Mouse (Mus musculus): ENCODE data around the gene Olfr633.

Olfr633 gene

DNA sequence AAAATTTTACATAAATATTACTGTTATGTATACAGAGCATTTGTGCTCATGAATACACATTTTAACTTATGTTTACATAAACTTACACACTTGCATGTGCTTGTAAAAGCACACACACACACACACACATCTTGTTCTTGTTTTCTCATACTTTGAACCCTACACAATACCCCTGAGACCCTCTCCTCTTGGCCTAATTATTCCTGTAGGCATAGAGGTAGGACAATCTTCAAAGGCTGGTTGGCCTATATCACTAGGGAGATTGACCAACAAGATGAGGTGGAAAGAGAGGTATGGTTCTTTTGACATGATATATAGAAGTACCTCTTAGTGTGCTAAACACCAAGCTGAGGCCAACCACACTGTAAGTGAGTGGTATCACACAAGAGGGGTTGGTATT is at the start of gene Olfr633:
Gene Olfr633, plus strand, starts transcription at position 301 of the 400 bp plus-strand sequence.
- no peak for TF ChIP-seq GATA4 (IDR thresholded peaks at IDR 0.05; ENCODE audit: insufficient replicate concordance, low read length)

DNA sequence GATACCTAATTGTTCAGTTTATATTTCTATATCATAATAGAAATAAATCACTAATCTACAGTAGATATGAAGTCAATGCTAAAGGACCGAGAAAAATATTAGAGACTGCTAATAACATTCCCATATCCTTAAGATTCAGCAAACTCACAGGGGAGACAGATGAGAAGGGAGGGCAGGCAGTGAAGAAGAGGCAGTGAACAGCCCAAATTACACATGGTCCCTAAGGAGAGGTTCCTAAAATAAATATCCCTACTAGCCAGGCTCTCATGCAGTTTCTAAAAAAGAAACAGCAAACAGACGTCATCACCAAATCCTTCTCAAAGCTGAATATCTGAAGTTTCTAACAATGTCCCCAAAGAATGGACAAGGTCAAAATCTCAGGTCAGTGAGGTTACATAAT is 41.0 kb upstream of the Olfr633 start, which contains the start of gene Olfr65:
Gene Olfr65, plus strand, starts transcription at position 301 of the 400 bp plus-strand sequence.
- no peak for TF ChIP-seq GATA4 (IDR thresholded peaks at IDR 0.05; ENCODE audit: insufficient replicate concordance, low read length)

DNA sequence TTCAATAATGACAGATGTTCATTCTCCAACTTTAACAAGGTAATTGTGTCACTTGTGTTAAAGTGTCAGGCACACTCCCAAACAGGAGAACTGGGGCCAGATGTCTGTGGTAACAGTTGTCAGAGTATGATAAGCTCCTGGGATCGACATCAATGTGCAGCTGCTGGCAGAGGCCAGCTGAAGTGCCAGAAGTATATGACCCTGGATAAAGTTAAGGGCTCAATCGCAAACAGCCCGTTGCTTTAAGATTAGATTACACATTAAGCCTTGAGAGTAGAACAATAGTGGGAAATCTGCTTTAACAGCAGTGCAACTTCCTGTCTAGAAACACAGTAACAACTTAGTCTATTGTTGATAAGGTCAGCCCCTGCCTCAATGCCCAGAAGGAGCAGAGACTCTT is 34.2 kb upstream of the Olfr633 start:
- TF ChIP-seq GATA4 (IDR thresholded peaks at IDR 0.05; ENCODE audit: insufficient replicate concordance, low read length): no peak

DNA sequence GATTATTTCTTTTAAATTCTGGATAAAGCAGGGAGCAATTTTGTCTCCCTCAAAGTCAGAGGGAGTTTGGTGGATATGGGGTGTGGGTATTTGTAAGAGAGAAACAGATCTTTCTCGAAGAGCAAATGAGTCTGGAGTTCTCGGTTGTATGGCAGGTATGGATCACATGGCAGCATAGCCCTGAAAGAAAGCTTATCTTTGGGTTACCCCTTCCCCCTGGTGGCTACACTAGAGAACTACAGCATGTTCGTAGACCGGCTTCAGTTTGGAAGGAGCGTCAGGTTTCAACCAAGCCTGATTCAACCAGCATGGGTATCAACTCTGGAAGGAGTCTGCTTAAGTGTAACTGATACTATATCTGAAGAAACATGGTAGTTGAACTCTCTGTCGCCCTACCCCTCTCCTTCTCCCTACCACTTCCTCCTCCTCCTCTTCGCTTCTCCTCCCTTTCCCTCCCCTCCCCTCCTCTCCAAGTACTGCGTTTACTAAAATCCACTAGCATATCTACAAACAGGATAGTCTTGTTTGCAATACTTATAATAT is 31.2 kb upstream of the Olfr633 start:
- TF ChIP-seq GATA4 (IDR thresholded peaks at IDR 0.05; ENCODE audit: insufficient replicate concordance, low read length): no peak

DNA sequence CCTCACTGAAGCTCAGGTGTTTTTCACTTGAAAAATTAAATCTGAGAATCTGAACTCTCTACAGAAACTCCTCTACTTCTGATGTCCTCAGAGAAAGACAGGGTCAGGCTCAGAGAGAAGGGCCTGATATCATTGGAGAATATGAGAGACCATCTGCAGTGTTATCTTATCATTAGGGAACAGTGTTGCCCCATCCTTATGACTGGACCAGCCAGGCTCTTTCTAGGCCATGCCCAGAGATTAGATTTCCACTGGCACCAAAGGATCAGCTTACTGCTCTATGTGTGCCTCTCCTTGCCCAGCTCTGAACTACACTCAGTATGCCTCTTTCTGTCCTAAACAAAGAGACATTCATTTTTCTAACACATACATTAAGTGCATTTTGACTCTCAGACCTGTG is 28.9 kb upstream of the Olfr633 start:
- no peak for TF ChIP-seq GATA4 (IDR thresholded peaks at IDR 0.05; ENCODE audit: insufficient replicate concordance, low read length)

DNA sequence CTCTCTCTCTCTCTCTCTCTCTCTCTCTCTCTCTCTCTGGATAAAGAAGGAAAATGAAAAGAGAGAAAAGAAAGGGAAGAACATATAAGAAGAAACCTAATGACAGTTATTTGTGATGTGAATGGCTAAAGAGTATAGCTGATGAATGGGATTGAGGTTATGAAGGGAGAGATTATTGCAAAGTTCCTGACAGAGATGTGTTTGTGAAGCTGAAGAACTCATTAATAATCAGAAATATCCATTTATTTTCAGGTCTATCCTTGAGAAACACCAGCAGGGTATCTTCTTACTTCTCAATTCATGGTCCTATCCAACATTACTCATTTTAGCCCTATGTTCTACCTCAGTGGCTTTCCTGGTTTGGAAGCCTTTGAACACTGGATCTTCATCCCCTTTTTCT is 15.7 kb upstream of the Olfr633 start, which contains the start of gene Olfr631:
Gene Olfr631, plus strand, starts transcription at position 301 of the 400 bp plus-strand sequence.
- TF ChIP-seq GATA4 (IDR thresholded peaks at IDR 0.05; ENCODE audit: insufficient replicate concordance, low read length): no peak

DNA sequence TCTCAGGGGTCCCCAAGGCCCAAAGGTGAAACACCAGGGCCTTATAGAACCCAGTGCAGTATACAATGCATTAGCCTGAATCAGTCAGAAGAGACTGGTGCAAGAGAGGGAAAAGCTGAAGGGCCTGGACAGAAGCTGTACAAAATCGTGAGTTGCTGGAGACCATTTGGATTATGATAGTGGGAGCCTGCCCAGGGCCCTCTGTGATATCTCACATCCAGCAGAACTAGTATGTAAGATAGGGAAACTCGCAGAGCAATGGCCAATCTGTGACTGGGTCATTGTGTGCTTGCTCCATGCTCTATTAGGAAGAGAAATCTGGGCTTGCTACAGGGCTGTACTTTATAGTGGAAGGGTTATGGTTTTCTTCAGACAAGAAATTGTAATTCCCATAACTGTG is 10.0 kb upstream of the Olfr633 start, which contains the start of gene Olfr632:
Gene Olfr632, plus strand, starts transcription at position 84 of the 400 bp plus-strand sequence.
- no peak for TF ChIP-seq GATA4 (IDR thresholded peaks at IDR 0.05; ENCODE audit: insufficient replicate concordance, low read length)

DNA sequence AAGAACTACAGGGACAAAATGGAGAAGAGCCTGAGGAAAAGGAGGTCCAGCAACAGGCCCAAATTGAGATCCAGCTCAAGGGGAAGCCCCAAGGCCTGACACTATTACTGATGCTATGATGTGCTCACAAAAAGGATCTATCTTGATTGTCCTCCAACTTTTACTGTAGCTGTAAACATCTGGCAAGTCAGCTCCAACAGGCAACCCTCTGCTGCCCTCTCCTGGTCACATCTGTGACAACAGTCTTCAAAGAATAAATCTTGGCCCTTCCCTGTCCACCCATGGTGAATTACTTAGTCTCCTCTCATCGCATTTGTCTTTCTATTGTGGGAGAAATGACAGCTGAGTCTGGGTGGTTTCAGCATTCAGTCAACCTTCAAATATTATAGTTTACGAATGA is 1.5 kb upstream of the Olfr633 start:
- no peak for TF ChIP-seq GATA4 (IDR thresholded peaks at IDR 0.05; ENCODE audit: insufficient replicate concordance, low read length)

DNA sequence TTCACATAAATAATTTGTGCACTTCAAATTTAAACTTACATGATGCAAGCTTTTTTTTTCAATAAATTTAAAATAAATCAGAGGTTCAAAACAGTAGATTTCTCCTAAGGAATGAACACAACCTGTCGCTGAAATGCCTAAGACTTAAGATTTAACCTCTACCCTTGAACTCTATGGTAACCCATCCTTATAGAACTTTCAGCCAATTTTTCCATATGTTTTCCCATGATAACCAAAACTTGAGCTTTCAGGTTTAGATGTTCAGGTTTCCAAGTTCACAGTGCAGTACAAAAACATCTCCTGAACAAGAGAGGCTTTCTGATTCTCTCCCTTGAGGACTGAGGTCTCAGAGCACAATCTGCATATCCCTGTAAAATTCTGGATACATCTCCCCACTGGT is 26.6 kb downstream of the Olfr633 start, which contains the start of gene Olfr635:
Gene Olfr635, plus strand, starts transcription at position 301 of the 400 bp plus-strand sequence.
- no peak for TF ChIP-seq GATA4 (IDR thresholded peaks at IDR 0.05; ENCODE audit: insufficient replicate concordance, low read length)

DNA sequence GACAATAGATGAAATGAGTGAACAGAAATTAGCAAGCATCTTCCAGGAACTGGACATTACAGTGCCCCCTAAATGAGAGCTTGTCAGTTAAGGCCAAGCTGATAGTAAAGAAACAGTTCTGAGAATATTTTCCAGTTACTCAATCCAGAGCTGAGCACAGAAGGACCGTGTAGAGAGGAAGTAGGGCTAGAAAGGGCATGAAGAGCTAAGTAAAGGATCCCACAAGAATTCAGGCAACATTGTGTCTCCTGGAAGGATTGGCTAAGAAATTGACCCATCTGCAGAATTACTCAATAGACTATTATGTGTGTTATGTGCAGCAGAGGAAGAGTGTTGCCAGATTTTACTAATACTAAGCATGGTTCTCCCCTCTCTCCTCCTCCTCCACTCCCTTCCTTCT is 27.5 kb downstream of the Olfr633 start:
- no peak for TF ChIP-seq GATA4 (IDR thresholded peaks at IDR 0.05; ENCODE audit: insufficient replicate concordance, low read length)

DNA sequence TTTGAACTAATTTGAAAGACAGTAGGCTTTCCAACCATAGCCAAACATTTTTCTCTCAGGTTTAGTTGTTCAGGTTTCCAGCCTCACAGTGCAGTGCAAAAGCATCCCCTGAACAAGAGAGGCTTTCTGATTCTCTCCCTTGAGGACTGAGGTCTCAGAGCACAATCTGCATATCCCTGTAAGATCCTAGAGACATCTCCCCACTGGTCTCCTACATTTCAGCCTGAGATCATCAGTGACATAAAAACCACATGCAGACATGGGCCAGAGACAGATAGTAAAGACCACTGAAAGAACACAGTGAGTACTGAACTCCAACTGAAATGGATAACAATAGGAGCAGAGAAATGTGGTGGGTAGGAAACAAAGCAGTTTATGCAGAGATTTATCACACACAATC is 54.2 kb downstream of the Olfr633 start, which contains the start of gene Olfr638:
Gene Olfr638, plus strand, starts transcription at position 301 of the 400 bp plus-strand sequence.
- no peak for TF ChIP-seq GATA4 (IDR thresholded peaks at IDR 0.05; ENCODE audit: insufficient replicate concordance, low read length)
